Mouse (Mus musculus) cortical plate, adult 2 months (tissue): ENCODE measurements around the gene Mcam.

ENCODE experiments used
- CTCF ChIP-seq: fragments of 200-500 bp; IDR thresholded peaks from 2 replicates; pipeline ENCODE4 v1.5.1; 2011; ENCODE audit warnings: mild to moderate bottlenecking, control low read depth, low read length; ENCODE audit not compliant: insufficient read depth; ENCODE audit errors: extremely low read depth
- POLR2A ChIP-seq: fragments of 200-500 bp; IDR thresholded peaks from 2 replicates; pipeline ENCODE4 v1.6.1; 2011; ENCODE audit warnings: mild to moderate bottlenecking, low read length, control low read depth; ENCODE audit not compliant: insufficient read depth; ENCODE audit errors: extremely low read depth

- TF ChIP-seq CTCF = no peak
- no peak for TF ChIP-seq POLR2A
These were observed 47.3 kb downstream of the Mcam start for GRCm38 (mm10) chr9:44181537-44181936.
